Comparison of ENCODE assay signal across 33 mouse cellular contexts in the genomic region with DNA sequence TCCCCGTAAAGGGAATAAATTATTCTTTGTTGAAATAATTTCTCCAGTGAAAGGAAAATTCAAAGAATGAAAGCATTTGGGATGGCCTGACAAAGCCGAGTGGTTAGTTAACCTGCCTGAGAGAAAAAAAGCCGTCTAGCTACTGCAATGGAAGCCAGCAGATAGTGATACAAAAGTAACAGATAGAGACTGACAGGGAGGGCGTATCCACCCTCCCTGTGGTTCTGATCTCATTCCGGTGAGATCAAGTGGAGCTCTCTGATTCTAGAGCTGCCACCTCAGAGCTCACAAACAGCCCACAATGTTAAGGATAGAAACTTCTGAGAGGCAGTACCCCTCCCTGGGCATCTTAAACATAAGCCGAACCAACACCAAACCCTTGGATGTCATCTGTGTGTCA.
"Had no signal": no experiment of that assay in that cellular context is flagged by ENCODE, and none has a peak within 500 bp of the region (broad histone marks: within the 10 kb centered on the region; RNA-seq: fewer than 3 reads in every experiment).

No protein-coding gene starts in this region.

- DNase-seq: heart, postnatal 10 days; heart, postnatal 14 days; heart, postnatal 36 days; heart, postnatal 4 days; kidney, adult 11 months; kidney, adult 18-20 months; kidney, adult 2 months; kidney, adult 8-10 months; kidney, adult 9 months; kidney, postnatal 10 days; kidney, postnatal 14 days; kidney, postnatal 25 days; kidney, postnatal 36 days; kidney, postnatal 4 days; layer of hippocampus, adult 9-11 months; layer of hippocampus, postnatal 36 days had no signal

- H3K4me3 ChIP-seq: heart, embryonic 10.5 days; heart, embryonic 12.5 days; heart, embryonic 13.5 days; heart, embryonic 15.5 days; hindbrain, embryonic 10.5 days; hindbrain, embryonic 12.5 days; hindbrain, embryonic 13.5 days; hindbrain, embryonic 15.5 days; intestine, embryonic 15.5 days; kidney, embryonic 15.5 days had no signal

- H3K27ac ChIP-seq: heart, embryonic 10.5 days; heart, embryonic 13.5 days; heart, embryonic 15.5 days; hindbrain, embryonic 10.5 days; hindbrain, embryonic 12.5 days; hindbrain, embryonic 13.5 days; hindbrain, embryonic 14.5 days; hindbrain, embryonic 15.5 days; hindbrain, postnatal 0 days; intestine, embryonic 15.5 days; kidney, embryonic 15.5 days; kidney, postnatal 0 days had no signal

- ATAC-seq: hindbrain, embryonic 16.5 days; hindbrain, postnatal 0 days; inflammation-experienced regulatory T-cells, adult 6 months; intestine, embryonic 15.5 days; intestine, embryonic 16.5 days; intestine, postnatal 0 days had no signal

- H3K27me3 ChIP-seq: heart, embryonic 12.5 days; heart, embryonic 13.5 days; heart, embryonic 15.5 days; hindbrain, embryonic 12.5 days; hindbrain, embryonic 13.5 days; hindbrain, embryonic 15.5 days; intestine, embryonic 15.5 days; kidney, embryonic 15.5 days had no signal

- H3K4me1 ChIP-seq: heart, embryonic 12.5 days; heart, embryonic 15.5 days; hindbrain, embryonic 15.5 days; intestine, embryonic 15.5 days; kidney, embryonic 15.5 days had no signal
